Mouse (Mus musculus) right cerebral cortex, postnatal 36 days (tissue): ENCODE measurements around the gene Htt.
A peak's percentile ranks its signal among the peaks of the same experiment; 100 is the strongest.
"Not testable (repeated sequence)": the region's sequence is repeated elsewhere in the genome, so short reads cannot be mapped to it uniquely, and the experiment has no call there.

ENCODE experiments used
- DNase-seq, 2 experiments: peaks; one replicate each; pipeline ENCODE4 v3.0.0; 2022; ENCODE audit warnings: low spot score in 2 of 2, mixed read lengths in 1 of 2

The Htt gene

GRCm38 (mm10) chr5:34761509-34761908 lies at the start of gene Htt:
Gene Htt (plus strand): TSS chr5:34761740.
- DNase-seq: peak; percentile 98

- DNase-seq: not testable (repeated sequence)
These were observed 47.2 kb upstream of the Htt start for GRCm38 (mm10) chr5:34714371-34714770.

GRCm38 (mm10) chr5:34714816-34715215 lies 46.7 kb upstream of the Htt start:
- no peak for DNase-seq

GRCm38 (mm10) chr5:34729141-34729540 lies 32.4 kb upstream of the Htt start:
- DNase-seq: no peak

GRCm38 (mm10) chr5:34730255-34730654 lies 31.3 kb upstream of the Htt start:
- no peak for DNase-seq

- no peak for DNase-seq
These were observed 10.1 kb upstream of the Htt start for GRCm38 (mm10) chr5:34751477-34751876.

GRCm38 (mm10) chr5:34758762-34759161 lies 2.8 kb upstream of the Htt start:
- DNase-seq: no peak

GRCm38 (mm10) chr5:34760850-34761508 lies 561 bp upstream of the Htt start:
- no peak for DNase-seq

GRCm38 (mm10) chr5:34761934-34762611 lies 533 bp downstream of the Htt start:
- peak; percentile 26 to 58 for DNase-seq

- no peak for DNase-seq
These were observed 10.3 kb downstream of the Htt start for GRCm38 (mm10) chr5:34771818-34772217.

GRCm38 (mm10) chr5:34772696-34773245 lies 11.2 kb downstream of the Htt start:
- DNase-seq: no peak

- no peak for DNase-seq
These were observed 11.9 kb downstream of the Htt start for GRCm38 (mm10) chr5:34773392-34773791.

- no peak for DNase-seq
These were observed 23.5 kb downstream of the Htt start for GRCm38 (mm10) chr5:34785027-34785426.

GRCm38 (mm10) chr5:34791141-34791540 lies 29.6 kb downstream of the Htt start:
- no peak for DNase-seq

- no peak for DNase-seq
These were observed 38.9 kb downstream of the Htt start for GRCm38 (mm10) chr5:34800292-34800953.

GRCm38 (mm10) chr5:34806038-34806437 lies 44.5 kb downstream of the Htt start:
- no peak for DNase-seq

- no peak for DNase-seq
These were observed 61.0 kb downstream of the Htt start for GRCm38 (mm10) chr5:34822431-34823149.

GRCm38 (mm10) chr5:34854079-34854478 lies 92.5 kb downstream of the Htt start:
- no peak for DNase-seq

GRCm38 (mm10) chr5:34865367-34865766 lies 103.8 kb downstream of the Htt start:
- DNase-seq: no peak

GRCm38 (mm10) chr5:34880307-34880706 lies 118.8 kb downstream of the Htt start:
- DNase-seq: not testable (repeated sequence)

GRCm38 (mm10) chr5:34881023-34881422 lies 119.5 kb downstream of the Htt start:
- no peak for DNase-seq

GRCm38 (mm10) chr5:34885250-34885649 lies 123.7 kb downstream of the Htt start:
- DNase-seq: no peak
